Mouse (Mus musculus) spleen, adult 2 months (tissue): Measurements from ENCODE around the gene Hdac10.

Experiments
- CTCF ChIP-seq: fragments of 200-500 bp; IDR thresholded peaks from 2 replicates; pipeline ENCODE4 v1.5.1; 2011; ENCODE audit warnings: mild to moderate bottlenecking, inconsistent platforms; ENCODE audit not compliant: insufficient read depth, insufficient read length, insufficient replicate concordance; ENCODE audit errors: extremely low read depth
- POLR2A ChIP-seq: fragments of 200-500 bp; IDR thresholded peaks from 2 replicates; pipeline ENCODE4 v1.6.1; 2011; ENCODE audit warnings: low read depth, low read length, inconsistent platforms

- no peak for TF ChIP-seq CTCF
- TF ChIP-seq POLR2A, result no peak
Observed at GRCm38 (mm10) chr15:89100823-89101222, 27.7 kb downstream of the Hdac10 start.
